Mouse (Mus musculus): Measurements from ENCODE around the gene Slc6a3.

The Slc6a3 gene

DNA sequence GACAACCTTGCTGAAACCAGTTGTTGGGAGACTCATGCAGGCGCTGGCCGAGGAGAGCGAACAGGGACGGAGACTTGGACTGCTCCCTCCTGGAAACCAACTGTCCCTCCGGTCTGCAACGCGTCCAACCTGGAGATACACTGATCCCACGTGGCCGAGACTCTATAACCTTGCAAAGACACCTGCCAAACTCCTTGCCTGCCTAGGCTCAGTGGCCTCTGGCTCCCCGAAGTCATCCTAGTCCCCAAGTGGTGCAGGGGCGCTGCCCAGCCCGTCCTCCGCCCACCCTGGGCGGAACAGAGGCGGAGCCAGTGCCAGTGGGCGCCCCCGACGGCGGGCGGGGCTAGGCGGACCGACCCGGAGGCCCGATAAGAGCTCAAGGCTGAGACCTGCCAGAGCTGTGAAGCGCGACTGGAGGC is at the start of gene Slc6a3:
Gene Slc6a3, plus strand, starts transcription at position 345 of the 419 bp plus-strand sequence.
- DNase-seq (ENCODE audit: low read depth, low spot score) = no peak

- DNase-seq (ENCODE audit: low read depth, low spot score) = no peak
These were observed 48.4 kb upstream of the Slc6a3 start for GRCm38 (mm10) chr13:73488105-73488504.

GRCm38 (mm10) chr13:73488707-73489106 is 47.8 kb upstream of the Slc6a3 start:
- no peak for DNase-seq (ENCODE audit: low read depth, low spot score)

- DNase-seq (ENCODE audit: low read depth, low spot score) = no peak
These were observed 46.6 kb upstream of the Slc6a3 start for GRCm38 (mm10) chr13:73489986-73490385.

DNA sequence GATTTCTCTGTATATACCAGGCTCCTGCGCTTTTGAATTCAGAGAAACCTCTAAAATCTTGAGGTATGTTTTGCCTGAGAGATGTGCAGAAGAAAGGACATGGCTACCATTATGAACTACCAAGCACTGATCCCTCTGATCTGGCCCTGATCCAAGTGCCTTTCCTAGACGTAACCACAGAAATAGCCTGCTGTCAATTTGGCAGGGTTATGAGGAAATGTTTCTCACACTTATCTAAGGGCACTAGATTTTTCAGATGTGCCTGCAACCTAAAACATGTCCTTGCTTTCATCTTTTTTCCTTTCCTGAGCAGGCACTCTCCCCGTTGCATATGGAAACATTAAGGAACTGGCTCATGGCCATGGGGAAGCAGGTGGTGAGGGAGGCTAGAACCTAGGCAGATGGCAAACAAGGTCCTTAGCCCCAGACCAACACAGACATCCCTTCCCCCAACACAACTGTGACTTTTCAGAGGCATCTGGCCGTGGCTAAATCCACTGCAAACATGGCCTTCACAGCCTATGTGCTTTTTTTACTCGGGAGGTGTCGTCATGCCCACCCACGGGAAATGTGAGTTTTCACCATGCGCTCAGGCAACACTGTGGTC is 45.9 kb upstream of the Slc6a3 start:
- no peak for DNase-seq (ENCODE audit: low read depth, low spot score)

GRCm38 (mm10) chr13:73493183-73493582 is 43.4 kb upstream of the Slc6a3 start:
- no peak for DNase-seq (ENCODE audit: low read depth, low spot score)

DNA sequence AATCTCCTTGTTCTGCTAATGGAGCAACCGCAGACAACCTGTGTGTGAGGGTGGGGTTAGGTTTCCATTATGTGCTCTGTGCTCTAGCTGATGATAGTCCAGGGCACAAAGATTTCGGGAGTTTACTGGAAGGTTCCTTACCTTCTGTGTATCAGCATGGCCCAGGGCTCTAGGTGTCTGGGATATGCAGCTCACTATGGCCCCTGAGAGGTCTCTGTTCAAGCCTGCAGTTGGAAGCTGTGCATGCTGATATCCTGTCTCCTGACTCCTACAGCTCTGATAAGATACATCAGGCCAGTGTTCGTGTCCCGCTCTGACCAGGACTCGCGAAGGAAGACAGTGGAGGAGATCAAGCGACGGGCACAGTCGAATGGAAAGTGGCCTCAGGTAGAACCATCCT is 42.0 kb upstream of the Slc6a3 start:
- DNase-seq (ENCODE audit: low read depth, low spot score) = no peak

DNA sequence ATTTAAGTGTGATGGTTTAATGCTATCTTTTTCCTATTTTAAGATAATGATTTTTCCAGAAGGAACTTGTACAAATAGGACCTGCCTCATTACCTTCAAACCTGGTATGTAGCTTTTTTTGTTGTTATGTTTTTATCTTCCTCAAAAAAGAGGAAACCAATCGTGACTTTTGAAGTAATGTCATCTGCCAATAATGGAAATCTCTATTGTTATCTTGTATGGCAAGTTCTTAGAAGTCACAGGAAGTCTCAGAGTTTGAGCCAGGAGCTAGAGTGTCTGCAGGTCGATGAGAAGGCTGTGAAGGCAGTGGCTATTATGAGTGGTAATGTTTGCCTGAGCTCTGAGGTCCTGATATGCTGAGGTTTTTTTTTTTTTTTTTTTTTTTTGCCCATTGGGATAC is 40.4 kb upstream of the Slc6a3 start:
- DNase-seq (ENCODE audit: low read depth, low spot score) = no peak

DNA sequence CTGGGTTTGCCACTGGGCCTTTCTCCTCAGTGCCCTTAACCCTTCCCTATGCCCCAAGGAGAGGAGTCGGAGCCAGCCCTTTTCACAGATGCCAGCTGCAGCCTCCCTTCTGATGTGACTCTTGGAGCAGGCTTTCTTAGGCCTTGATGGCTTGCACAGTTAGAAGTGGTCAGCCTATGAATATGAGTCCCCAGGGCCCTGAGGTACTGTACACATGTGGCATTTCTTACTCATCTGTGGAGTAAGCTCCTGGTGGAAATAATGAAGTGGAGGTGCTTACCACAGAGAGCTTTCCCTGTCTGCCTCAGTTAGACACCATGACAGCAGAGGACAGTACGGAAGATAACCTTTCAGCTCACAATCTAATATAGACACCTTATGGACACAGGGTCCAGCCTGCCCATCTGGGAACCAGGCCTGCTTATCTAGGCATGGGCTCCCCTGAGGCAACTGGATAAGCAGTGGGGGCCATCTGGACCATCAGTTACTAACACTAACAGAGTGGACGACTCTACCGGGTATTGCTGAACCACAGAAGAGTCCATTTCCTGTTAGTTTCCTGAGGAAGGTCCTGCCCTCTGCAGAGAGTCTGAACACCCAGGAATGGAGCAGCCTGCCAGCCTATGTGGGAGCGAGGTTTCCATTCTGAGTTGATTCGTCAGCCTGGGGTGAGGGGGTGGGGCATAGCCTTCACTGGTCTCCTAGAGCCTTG is 36.5 kb upstream of the Slc6a3 start:
- DNase-seq (ENCODE audit: low read depth, low spot score) = no peak

GRCm38 (mm10) chr13:73502719-73503118 is 33.8 kb upstream of the Slc6a3 start:
- DNase-seq (ENCODE audit: low read depth, low spot score) = peak; percentile 46

GRCm38 (mm10) chr13:73505686-73506467 is 30.7 kb upstream of the Slc6a3 start:
- peak; percentile 83 for DNase-seq (ENCODE audit: low read depth, low spot score)

- no peak for DNase-seq (ENCODE audit: low read depth, low spot score)
These were observed 27.6 kb upstream of the Slc6a3 start for GRCm38 (mm10) chr13:73508817-73509550.

- no peak for DNase-seq (ENCODE audit: low read depth, low spot score)
These were observed 26.7 kb upstream of the Slc6a3 start for GRCm38 (mm10) chr13:73509869-73510268.

- peak; percentile 84 for DNase-seq (ENCODE audit: low read depth, low spot score)
These were observed 23.5 kb upstream of the Slc6a3 start for GRCm38 (mm10) chr13:73512776-73513673.

DNA sequence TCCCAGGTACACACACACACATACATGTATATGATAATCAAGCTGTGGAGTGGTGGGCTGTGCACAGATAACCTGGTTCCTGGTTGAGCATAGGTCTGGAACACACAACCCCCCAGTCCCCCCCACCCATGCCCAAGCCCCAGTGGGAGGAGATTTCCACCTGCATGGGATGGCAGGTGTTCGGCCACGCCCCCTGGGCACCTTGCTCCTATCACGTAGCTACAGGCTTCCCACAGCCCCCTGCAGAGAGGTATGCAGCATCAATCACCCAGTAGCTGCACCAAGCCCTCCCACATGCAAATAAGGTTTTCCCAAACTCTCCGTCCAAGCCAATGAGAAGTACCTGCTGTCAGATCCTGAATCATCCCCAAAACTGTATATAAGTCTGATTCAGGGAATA is 19.7 kb upstream of the Slc6a3 start:
- no peak for DNase-seq (ENCODE audit: low read depth, low spot score)

DNA sequence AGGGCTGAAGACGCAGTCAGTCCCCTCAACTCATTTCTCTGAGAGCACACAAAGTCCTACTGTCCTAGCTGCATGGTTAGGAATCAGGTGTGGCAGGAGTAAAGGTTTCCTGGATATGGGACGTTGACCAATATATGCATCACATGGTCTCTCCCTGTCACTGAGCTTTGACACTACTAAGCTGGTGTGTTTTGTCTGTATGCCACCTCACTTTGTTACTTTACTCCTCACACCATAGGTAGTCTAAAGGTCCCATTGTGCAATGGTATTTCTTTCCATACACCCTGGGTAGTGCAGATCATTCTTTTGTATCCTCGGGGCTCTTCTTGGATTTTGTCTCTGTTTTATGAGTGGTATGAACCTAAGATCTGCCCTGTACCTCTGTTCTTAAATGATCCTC is 2.8 kb upstream of the Slc6a3 start:
- no peak for DNase-seq (ENCODE audit: low read depth, low spot score)

GRCm38 (mm10) chr13:73535287-73535686 is 1.3 kb upstream of the Slc6a3 start:
- no peak for DNase-seq (ENCODE audit: low read depth, low spot score)

- no peak for DNase-seq (ENCODE audit: low read depth, low spot score)
These were observed 277 bp downstream of the Slc6a3 start for GRCm38 (mm10) chr13:73536824-73537223.

GRCm38 (mm10) chr13:73564201-73564600 is 27.7 kb downstream of the Slc6a3 start:
- DNase-seq (ENCODE audit: low read depth, low spot score) = no peak

DNA sequence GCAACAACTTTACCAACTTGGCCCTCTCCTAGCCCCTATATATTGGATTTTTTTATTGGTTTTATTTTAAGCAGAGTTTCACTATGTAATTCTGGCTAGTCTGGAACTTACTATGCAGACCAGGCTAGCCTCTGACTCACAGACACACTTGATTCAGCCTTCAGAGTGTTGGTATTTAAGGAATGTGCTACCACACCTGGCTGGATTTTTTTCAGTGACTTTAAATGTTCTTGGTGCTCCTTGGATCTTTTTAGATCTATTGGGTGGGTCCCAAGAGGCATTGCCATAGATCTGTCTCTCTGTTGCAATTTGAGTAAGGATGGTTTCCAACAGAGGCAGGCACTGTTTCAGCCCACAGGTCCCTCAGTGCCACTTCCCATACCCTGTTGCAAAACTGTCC is 38.5 kb downstream of the Slc6a3 start:
- DNase-seq (ENCODE audit: low read depth, low spot score) = no peak

- no peak for DNase-seq (ENCODE audit: low read depth, low spot score)
These were observed 40.7 kb downstream of the Slc6a3 start for GRCm38 (mm10) chr13:73577277-73577676.

Measured in 3T3-L1 (cell line).